Mouse (Mus musculus) brain, embryonic 14.5 days (tissue): ENCODE data around the gene Adam8.

Experiments
- CTCF ChIP-seq: fragments of 200-500 bp; IDR thresholded peaks from 2 replicates; pipeline ENCODE4 v1.5.1; 2012; ENCODE audit warnings: inconsistent platforms, mild to moderate bottlenecking, moderate library complexity, borderline replicate concordance; ENCODE audit not compliant: insufficient read depth, insufficient read length; ENCODE audit errors: extremely low read depth
- POLR2A ChIP-seq: fragments of 200-500 bp; IDR thresholded peaks from 2 replicates; pipeline ENCODE4 v1.6.1; 2012; ENCODE audit warnings: mild to moderate bottlenecking, inconsistent platforms, borderline replicate concordance; ENCODE audit not compliant: poor library complexity, insufficient read depth, insufficient read length, severe bottlenecking; ENCODE audit errors: extremely low read depth

- TF ChIP-seq CTCF (no peak), POLR2A (no peak)
Measured at GRCm38 (mm10) chr7:139955505-139955904, 36.9 kb downstream of the Adam8 start.
